Mouse (Mus musculus): ENCODE measurements at regions not wholly inside any gene's neighbourhood (a gene's known extent, or its start where the extent isn't known, plus 50 kb on each side); places are given as distances from the start of the nearest gene placed in this dataset.

- H3K27ac ChIP-seq (ENCODE audit: insufficient read depth, low read depth): no peak overlapping the region
- dilution Hi-C loops (cut with MboI; ENCODE audit: extremely low pct_ligation_motif_present, extremely low pct_unique_long_range_greater_than_20kb, low sequenced_read_pairs): no loop called here
Measured at GRCm38 (mm10) chr16:21355638-21356037, 67.3 kb upstream of the Vps8 start.

GRCm38 (mm10) chr16:21357433-21357832 is 65.5 kb upstream of the Vps8 start:
- no peak for DNase-seq (ENCODE audit: extremely low read depth)
- no peak overlapping the region for H3K9ac ChIP-seq (ENCODE audit: insufficient read depth, low read depth)
- peaks cover 2% of the 10 kb centered on the region for H3K27me3 ChIP-seq (replicated peaks)
- dilution Hi-C loops (cut with MboI; ENCODE audit: extremely low pct_ligation_motif_present, extremely low pct_unique_long_range_greater_than_20kb, low sequenced_read_pairs) (no loop called here), in situ Hi-C loops (cut with MboI; ENCODE audit: low pct_ligation_motif_present, low pct_unique_long_range_greater_than_20kb, low sequenced_read_pairs) (loop anchor here (25.0 kb wide), 1 partner anchor 445 kb away; no protein-coding TSS in a partner anchor)
- no peak overlapping the region for H3K27ac ChIP-seq (ENCODE audit: insufficient read depth, low read depth)
- H3K79me2 ChIP-seq (replicated peaks; ENCODE audit: control insufficient read depth, extremely low read depth, insufficient read depth, poor library complexity, severe bottlenecking): no peaks in the 10 kb centered on the region
- TF ChIP-seq CTCF (conservative IDR thresholded peaks at IDR 0.05 in 1 of 2, IDR thresholded peaks at IDR 0.05 in 1 of 2; ENCODE audit: low read depth in 2 of 2, low read length in 2 of 2): no peak
- H3K4me1 ChIP-seq (ENCODE audit: control insufficient read depth in 1 of 2, insufficient read depth in 2 of 2): peaks cover 10 to 55% of the 10 kb centered on the region in 2 experiments
- H3K36me3 ChIP-seq (replicated peaks in 1 of 2; ENCODE audit: control insufficient read depth in 1 of 2, insufficient read depth in 1 of 2, low read length in 1 of 2): no peaks in the 10 kb centered on the region
- H3K9me3 ChIP-seq (replicated peaks; ENCODE audit: low read length): peaks cover 2% of the 10 kb centered on the region
- no peak overlapping the region for H3K4me3 ChIP-seq (replicated peaks in 1 of 3; ENCODE audit: low read depth in 2 of 3, low read length in 2 of 3, poor library complexity in 1 of 3)
- no peak overlapping the region for H3K4me2 ChIP-seq (ENCODE audit: insufficient read depth, low read depth, poor library complexity, severe bottlenecking)

More at GRCm38 (mm10) chr16:21355638-21356037, 67.3 kb upstream of the Vps8 start:
- Histone ChIP-seq H3K9ac (ENCODE audit: insufficient read depth, low read depth) (no peak overlapping the region), H3K36me3 (replicated peaks in 1 of 2; ENCODE audit: control insufficient read depth in 1 of 2, insufficient read depth in 1 of 2, low read length in 1 of 2) (no peaks in the 10 kb centered on the region), H3K9me3 (replicated peaks; ENCODE audit: low read length) (peaks cover 2% of the 10 kb centered on the region), H3K4me3 (replicated peaks in 1 of 3; ENCODE audit: low read depth in 2 of 3, low read length in 2 of 3, poor library complexity in 1 of 3) (no peak overlapping the region), H3K79me2 (replicated peaks; ENCODE audit: control insufficient read depth, extremely low read depth, insufficient read depth, poor library complexity, severe bottlenecking) (no peaks in the 10 kb centered on the region), H3K4me1 (ENCODE audit: control insufficient read depth in 1 of 2, insufficient read depth in 2 of 2) (peaks cover 6 to 52% of the 10 kb centered on the region in 2 experiments), H3K27me3 (replicated peaks) (peaks cover 2% of the 10 kb centered on the region), H3K4me2 (ENCODE audit: insufficient read depth, low read depth, poor library complexity, severe bottlenecking) (no peak overlapping the region)
- in situ Hi-C loops (cut with MboI; ENCODE audit: low pct_ligation_motif_present, low pct_unique_long_range_greater_than_20kb, low sequenced_read_pairs): loop anchor here (25.0 kb wide), 1 partner anchor 443 kb away; no protein-coding TSS in a partner anchor
- no peak for DNase-seq (ENCODE audit: extremely low read depth)
- TF ChIP-seq GABPA (IDR thresholded peaks at IDR 0.05; ENCODE audit: insufficient replicate concordance, low read depth, low read length) (no peak), POLR2AphosphoS2 (IDR thresholded peaks at IDR 0.05; ENCODE audit: low read depth, low read length) (no peak), ZMIZ1 (IDR thresholded peaks at IDR 0.05; ENCODE audit: low read depth, low read length) (no peak), MAZ (IDR thresholded peaks at IDR 0.05; ENCODE audit: low read depth, low read length) (no peak), IRF4 (IDR thresholded peaks at IDR 0.05; ENCODE audit: low read depth, low read length) (no peak), NELFE (IDR thresholded peaks at IDR 0.05; ENCODE audit: low read depth, low read length) (no peak), E2F4 (IDR thresholded peaks at IDR 0.05; ENCODE audit: insufficient replicate concordance, low read depth, low read length) (no peak), ELF1 (IDR thresholded peaks at IDR 0.05; ENCODE audit: low read depth, low read length) (no peak), ETS1 (conservative IDR thresholded peaks at IDR 0.05; ENCODE audit: low read depth, low read length) (no peak), USF2 (conservative IDR thresholded peaks at IDR 0.05; ENCODE audit: low read depth, low read length) (no peak), SMC3 (IDR thresholded peaks at IDR 0.05; ENCODE audit: low read depth, low read length) (no peak), CTCF (conservative IDR thresholded peaks at IDR 0.05 in 1 of 2, IDR thresholded peaks at IDR 0.05 in 1 of 2; ENCODE audit: low read depth in 2 of 2, low read length in 2 of 2) (no peak), USF1 (IDR thresholded peaks at IDR 0.05; ENCODE audit: low read depth, low read length) (no peak), NRF1 (IDR thresholded peaks at IDR 0.05; ENCODE audit: low read depth, low read length) (no peak), MYC (IDR thresholded peaks at IDR 0.05; ENCODE audit: low read depth, low read length) (no peak)

All from CH12.LX (cell line).